Mouse (Mus musculus) stomach, embryonic 15.5 days (tissue): ENCODE data around the gene Gmds. TPM values are rescaled to one million over a fixed set of nuclear protein-coding genes. Genes with fewer than 3 reads are reported as not detected.

Experiments used
- ATAC-seq: fragments of 200-750 bp; cut with Nextera tagmentation; 2 replicates; pipeline ENCODE4 v1.8.0; 2017; ENCODE audit warnings: low read depth, moderate number of reproducible peaks, moderate TSS enrichment; ENCODE audit not compliant: insufficient read depth, low FRiP score
- H3K27ac ChIP-seq: fragments of 300-500 bp; sonication (generic); 2 replicates; pipeline ENCODE4 v1.5.1; 2015; ENCODE audit warnings: mild to moderate bottlenecking, inconsistent platforms
- H3K27me3 ChIP-seq: fragments of 300-500 bp; sonication (generic); replicated peaks from 2 replicates; pipeline ENCODE4 v1.6.1; 2015; ENCODE audit warnings: inconsistent platforms
- H3K36me3 ChIP-seq: fragments of 300-500 bp; sonication (generic); 2 replicates; pipeline ENCODE4 v1.6.1; 2015; ENCODE audit warnings: inconsistent platforms
- H3K4me1 ChIP-seq: fragments of 300-500 bp; sonication (generic); 2 replicates; pipeline ENCODE4 v1.6.1; 2015; ENCODE audit warnings: inconsistent platforms
- H3K4me2 ChIP-seq: fragments of 300-500 bp; sonication (generic); 2 replicates; pipeline ENCODE4 v1.6.1; 2015; ENCODE audit warnings: mild to moderate bottlenecking, inconsistent platforms
- H3K4me3 ChIP-seq: fragments of 300-500 bp; sonication (generic); replicated peaks from 2 replicates; pipeline ENCODE4 v1.5.1; 2015; ENCODE audit warnings: inconsistent platforms
- H3K9ac ChIP-seq: fragments of 300-500 bp; sonication (generic); 2 replicates; pipeline ENCODE4 v1.6.1; 2015; ENCODE audit warnings: inconsistent platforms
- H3K9me3 ChIP-seq: fragments of 300-500 bp; sonication (generic); 2 replicates; pipeline ENCODE4 v1.6.1; 2016; ENCODE audit warnings: inconsistent platforms
- WGBS: fragments of 180-500 bp; shearing (Covaris S2); methylation state at CpG from one replicate; pipeline ENCODE4 v1.1.7; 2015; 5-methylcytosine and 5-hydroxymethylcytosine counted together
- polyA plus RNA-seq: library from polyadenylated mRNA; unstranded; fragments of >200 nt; fragmentation: Nextera tagmentation; extraction: Ambion mirVana; gene quantifications from 2 replicates; pipeline ENCODE4 v1.2.1, GENCODE M21; 2015

Gene Gmds
- polyA plus RNA-seq, 1 experiment from 2014 or later, result 75.2 TPM

- Histone ChIP-seq H3K36me3 (no peaks in the 10 kb centered on the region), H3K4me2 (no peak overlapping the region), H3K4me1 (no peaks in the 10 kb centered on the region), H3K9me3 (no peaks in the 10 kb centered on the region), H3K4me3 (no peak overlapping the region), H3K27ac (no peak overlapping the region), H3K9ac (no peak overlapping the region), H3K27me3 (no peaks in the 10 kb centered on the region)
- 79% methylated on average over 1 of the region's 1 CpGs for WGBS
- no peak for ATAC-seq
These were observed 297.7 kb downstream of the Gmds start for GRCm38 (mm10) chr13:32040822-32041221.

DNA sequence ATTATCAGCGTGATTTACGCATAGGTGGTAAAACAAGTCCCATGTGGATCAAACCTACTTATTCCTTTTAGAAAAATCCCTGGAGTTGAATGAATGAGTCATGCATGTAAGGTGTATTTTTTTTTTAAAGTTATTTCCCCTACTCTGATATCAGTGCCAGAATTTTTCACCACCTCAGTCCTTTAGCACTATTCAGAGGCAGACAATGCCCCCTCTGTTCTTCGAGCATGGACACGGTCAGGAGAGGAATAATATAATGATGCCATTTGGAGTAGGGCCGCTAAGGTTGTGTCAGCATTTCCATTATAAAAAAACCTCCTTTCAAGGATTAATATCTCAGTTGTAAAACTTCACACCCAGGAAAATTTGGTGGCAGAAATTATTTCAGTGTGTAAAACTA is 301.6 kb downstream of the Gmds start:
- Histone ChIP-seq H3K4me3 (no peak overlapping the region), H3K4me2 (no peak overlapping the region), H3K27me3 (no peaks in the 10 kb centered on the region), H3K36me3 (no peaks in the 10 kb centered on the region), H3K9me3 (no peaks in the 10 kb centered on the region), H3K4me1 (0 out of 2 replicates have a peak, but pooled peaks cover 4% of the 10 kb centered on the region), H3K27ac (no peak overlapping the region), H3K9ac (no peak overlapping the region)
- ATAC-seq, result no peak
- WGBS, result 81% methylated on average over 5 of the region's 5 CpGs

DNA sequence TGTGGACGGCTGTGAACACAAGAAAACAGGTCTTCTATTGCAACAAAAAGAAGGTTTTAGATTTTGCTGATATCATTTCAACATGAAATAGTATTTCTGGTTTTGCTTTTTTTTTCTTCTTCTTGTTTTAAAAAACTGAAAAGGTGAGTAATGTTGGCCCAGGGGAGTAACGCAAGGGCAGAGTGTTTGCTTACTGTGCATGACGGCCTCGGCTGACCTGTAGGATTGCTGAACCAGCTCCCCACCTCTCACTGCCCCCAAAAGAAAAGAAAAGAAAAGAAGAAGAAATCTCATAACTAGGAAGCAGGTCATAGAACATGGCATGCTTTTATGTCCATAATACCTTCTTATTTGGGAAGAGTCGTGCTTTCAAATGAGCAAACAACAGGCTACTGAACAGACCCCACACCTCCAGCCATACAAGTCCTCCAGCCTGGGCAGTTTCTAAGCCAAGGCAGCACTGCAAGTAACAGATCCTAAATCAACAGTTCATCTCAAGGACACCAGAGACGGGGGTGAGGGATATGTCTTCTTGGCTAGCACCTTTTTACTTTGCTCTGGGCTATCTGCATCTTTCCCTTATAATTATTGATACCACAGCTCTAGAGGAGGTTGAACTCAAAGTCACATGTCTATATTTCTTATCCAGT is 303.6 kb downstream of the Gmds start:
- Histone ChIP-seq H3K27ac (no peak overlapping the region), H3K9me3 (no peaks in the 10 kb centered on the region), H3K4me2 (no peak overlapping the region), H3K27me3 (no peaks in the 10 kb centered on the region), H3K4me3 (no peak overlapping the region), H3K4me1 (0 out of 2 replicates have a peak, but pooled peaks cover 4% of the 10 kb centered on the region), H3K9ac (no peak overlapping the region), H3K36me3 (no peaks in the 10 kb centered on the region)
- ATAC-seq, result no peak
- 52% methylated on average over 6 of the region's 6 CpGs for WGBS

DNA sequence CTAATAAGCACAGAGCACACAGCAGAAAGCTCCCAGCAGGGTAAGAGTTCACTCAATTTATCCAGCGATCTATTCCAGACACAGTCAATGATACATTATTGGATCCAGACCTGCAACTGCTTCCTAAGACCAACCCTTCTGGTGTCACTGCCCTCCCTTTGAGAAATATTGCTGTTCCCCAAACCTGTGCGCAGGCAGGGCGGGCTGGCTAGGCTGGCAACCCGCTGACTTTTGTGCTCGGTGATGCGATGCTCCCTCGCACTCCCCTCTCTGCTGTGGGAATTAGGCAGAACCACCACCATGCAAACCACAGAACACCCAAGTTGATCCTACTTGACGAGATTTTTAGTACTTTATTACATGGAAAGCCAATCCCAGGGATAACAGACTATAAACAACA is 304.4 kb downstream of the Gmds start:
- no peaks in the 10 kb centered on the region for H3K36me3 ChIP-seq
- H3K4me2 ChIP-seq, result no peak overlapping the region
- WGBS, result 57% methylated on average over 8 of the region's 8 CpGs
- H3K9me3 ChIP-seq, result no peaks in the 10 kb centered on the region
- H3K4me1 ChIP-seq, result 0 out of 2 replicates have a peak, but pooled peaks cover 4% of the 10 kb centered on the region
- no peaks in the 10 kb centered on the region for H3K27me3 ChIP-seq
- ATAC-seq, result no peak
- H3K9ac ChIP-seq, result no peak overlapping the region
- no peak overlapping the region for H3K4me3 ChIP-seq
- H3K27ac ChIP-seq, result no peak overlapping the region

DNA sequence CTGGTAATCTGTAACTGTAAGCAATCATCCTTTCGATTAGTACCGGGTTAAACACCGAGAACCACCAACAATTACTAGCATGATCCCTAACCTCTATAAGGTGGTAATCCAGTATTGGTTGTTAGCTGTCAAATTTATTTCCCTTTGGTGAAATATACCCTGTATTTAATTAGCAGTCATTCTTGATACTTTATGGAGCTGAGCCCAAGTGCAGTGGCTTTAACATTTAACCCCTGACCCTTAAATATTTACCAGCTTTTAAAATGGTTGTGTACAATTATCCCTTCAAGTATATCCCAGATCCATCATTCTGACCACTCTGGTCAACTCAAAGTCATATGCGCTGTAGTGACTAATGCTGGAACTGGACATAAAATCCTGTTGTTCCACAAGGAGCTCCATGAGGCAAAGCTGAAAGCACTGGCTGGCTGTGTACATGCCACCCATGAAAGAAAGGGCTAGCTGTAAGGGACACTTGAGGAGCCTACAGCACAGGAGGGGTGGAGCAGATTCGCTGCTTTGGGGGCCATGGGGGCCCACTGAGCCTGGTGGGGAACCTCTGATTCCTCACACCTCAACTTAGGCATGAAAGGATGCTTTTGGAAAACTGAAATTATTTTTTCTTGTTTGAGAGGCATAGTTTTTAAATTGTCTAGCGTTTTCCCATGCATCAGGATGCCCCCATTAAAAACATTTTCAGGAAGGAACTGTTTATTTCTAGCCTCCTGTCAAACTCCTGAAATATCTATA is 312.1 kb downstream of the Gmds start:
- 62% methylated on average over 6 of the region's 6 CpGs for WGBS
- Histone ChIP-seq H3K36me3 (no peaks in the 10 kb centered on the region), H3K4me3 (no peak overlapping the region)

DNA sequence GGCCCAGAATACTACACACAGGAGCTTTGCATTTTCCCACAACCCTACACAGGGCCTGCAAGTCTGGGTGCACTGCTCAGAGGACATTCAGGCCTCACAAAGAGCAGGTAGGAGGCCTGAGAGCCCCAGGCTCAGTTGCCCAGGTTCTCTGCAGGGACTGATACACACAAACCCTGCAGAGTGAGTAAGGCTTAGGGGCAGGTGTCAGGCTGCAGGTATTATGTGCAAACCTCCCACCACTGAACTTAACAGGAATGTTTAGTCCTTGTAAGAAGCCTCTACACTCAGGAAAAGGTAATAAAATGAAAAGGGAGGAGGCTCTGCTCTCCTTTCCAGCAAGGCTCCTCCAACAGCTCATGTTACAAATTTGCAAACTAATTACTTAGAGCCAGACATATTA is 313.7 kb downstream of the Gmds start:
- no peak overlapping the region for H3K9ac ChIP-seq
- peaks cover 3% of the 10 kb centered on the region; the same call in 1 of the 2 replicates for H3K4me1 ChIP-seq
- H3K36me3 ChIP-seq, result no peaks in the 10 kb centered on the region
- no peak overlapping the region for H3K4me3 ChIP-seq
- H3K4me2 ChIP-seq, result no peak overlapping the region
- H3K9me3 ChIP-seq, result no peaks in the 10 kb centered on the region
- ATAC-seq, result no peak
- no peaks in the 10 kb centered on the region for H3K27me3 ChIP-seq
- H3K27ac ChIP-seq, result no peak overlapping the region

More for the DNA sequence above, 312.1 kb downstream of the Gmds start:
- Histone ChIP-seq H3K4me2 (no peak overlapping the region), H3K27me3 (no peaks in the 10 kb centered on the region), H3K9me3 (no peaks in the 10 kb centered on the region), H3K4me1 (peaks cover 3% of the 10 kb centered on the region; the same call in 1 of the 2 replicates), H3K9ac (no peak overlapping the region), H3K27ac (no peak overlapping the region)
- ATAC-seq, result no peak

DNA sequence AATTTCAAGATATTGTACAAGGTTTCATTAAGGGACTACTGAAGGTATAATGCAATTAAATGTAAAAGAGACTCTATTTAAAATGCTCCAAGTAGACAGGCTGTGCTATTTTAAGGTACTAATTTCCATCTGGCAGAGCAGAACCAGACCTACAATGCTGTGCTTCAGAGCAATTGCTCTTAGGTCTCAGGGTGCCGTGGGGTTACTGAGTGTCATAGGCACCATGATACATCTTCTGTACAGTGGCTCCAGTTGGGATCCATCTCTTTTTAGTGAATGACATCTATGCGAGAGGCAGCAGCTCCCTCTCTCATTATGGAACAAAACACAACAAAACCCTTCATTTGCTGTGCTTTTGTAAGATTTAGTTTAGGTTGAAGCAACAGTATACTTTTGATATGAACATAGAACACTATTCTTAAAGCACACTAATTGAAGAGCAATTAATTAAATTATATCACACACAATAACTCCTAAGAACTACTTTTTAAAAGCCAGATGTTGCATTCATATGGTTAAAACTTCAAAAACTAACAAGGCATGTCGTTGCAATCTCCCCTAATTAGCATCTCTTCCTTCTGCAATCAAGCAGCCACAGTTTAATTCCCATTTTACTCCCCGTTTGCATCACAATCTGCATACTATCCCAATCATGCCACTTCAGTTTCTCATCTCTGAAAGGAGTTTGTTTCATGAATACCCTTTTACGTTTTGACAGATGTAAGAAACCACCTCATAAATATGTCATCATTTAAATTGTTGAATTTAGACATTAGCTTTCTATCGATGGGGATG is 317.9 kb downstream of the Gmds start:
- Histone ChIP-seq H3K9me3 (no peaks in the 10 kb centered on the region), H3K4me1 (peaks cover 8% of the 10 kb centered on the region; the same call in 1 of the 2 replicates), H3K27me3 (no peaks in the 10 kb centered on the region), H3K4me3 (no peak overlapping the region), H3K27ac (no peak overlapping the region), H3K9ac (no peak overlapping the region), H3K36me3 (no peaks in the 10 kb centered on the region), H3K4me2 (no peak overlapping the region)
- no peak for ATAC-seq
- WGBS, result 66% methylated on average over 6 of the region's 6 CpGs

- Histone ChIP-seq H3K9ac (no peak overlapping the region), H3K4me1 (peaks cover 8% of the 10 kb centered on the region; the same call in 1 of the 2 replicates), H3K27me3 (no peaks in the 10 kb centered on the region), H3K36me3 (no peaks in the 10 kb centered on the region), H3K4me2 (no peak overlapping the region), H3K27ac (no peak overlapping the region), H3K4me3 (no peak overlapping the region), H3K9me3 (no peaks in the 10 kb centered on the region)
- ATAC-seq, result no peak
These were observed 319.3 kb downstream of the Gmds start for GRCm38 (mm10) chr13:32019256-32019620.

GRCm38 (mm10) chr13:32018518-32019255 is 319.9 kb downstream of the Gmds start:
- ATAC-seq, result peak; percentile 47; the same call in 1 of the 2 replicates
- Histone ChIP-seq H3K27ac (peak overlapping the region; percentile 37; the same call in 1 of the 2 replicates), H3K4me2 (no peak overlapping the region), H3K27me3 (no peaks in the 10 kb centered on the region), H3K9ac (no peak overlapping the region), H3K9me3 (no peaks in the 10 kb centered on the region), H3K4me1 (peaks cover 8% of the 10 kb centered on the region; the same call in 1 of the 2 replicates), H3K4me3 (no peak overlapping the region), H3K36me3 (no peaks in the 10 kb centered on the region)
- 36% methylated on average over 4 of the region's 4 CpGs for WGBS

DNA sequence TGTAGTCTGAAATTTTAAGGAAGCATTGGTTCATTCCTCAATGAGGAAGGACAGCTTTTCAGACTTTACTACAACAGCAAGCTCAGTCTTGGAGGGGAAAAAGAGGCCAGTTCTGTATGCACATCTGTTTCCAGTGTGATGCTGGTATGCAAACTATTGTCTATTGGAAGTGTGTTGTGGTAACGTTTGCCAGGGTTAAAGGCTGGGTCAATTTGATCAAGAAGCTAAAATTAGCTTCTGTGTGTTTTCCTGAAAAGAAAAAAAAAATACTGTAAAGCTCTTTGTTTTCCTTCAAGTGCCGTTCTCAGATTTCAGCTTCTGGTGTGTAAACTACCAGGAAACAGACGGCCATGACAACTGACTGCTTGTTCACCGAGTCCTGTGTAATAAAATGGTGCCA is 329.7 kb downstream of the Gmds start:
- no peak for ATAC-seq
- no peaks in the 10 kb centered on the region for H3K9me3 ChIP-seq
- no peak overlapping the region for H3K9ac ChIP-seq
- no peak overlapping the region for H3K4me2 ChIP-seq
- no peak overlapping the region for H3K4me3 ChIP-seq
- no peak overlapping the region for H3K27ac ChIP-seq
- no peaks in the 10 kb centered on the region for H3K36me3 ChIP-seq
- WGBS, result 17% methylated on average over 4 of the region's 4 CpGs
- no peaks in the 10 kb centered on the region for H3K27me3 ChIP-seq
- H3K4me1 ChIP-seq, result no peaks in the 10 kb centered on the region

DNA sequence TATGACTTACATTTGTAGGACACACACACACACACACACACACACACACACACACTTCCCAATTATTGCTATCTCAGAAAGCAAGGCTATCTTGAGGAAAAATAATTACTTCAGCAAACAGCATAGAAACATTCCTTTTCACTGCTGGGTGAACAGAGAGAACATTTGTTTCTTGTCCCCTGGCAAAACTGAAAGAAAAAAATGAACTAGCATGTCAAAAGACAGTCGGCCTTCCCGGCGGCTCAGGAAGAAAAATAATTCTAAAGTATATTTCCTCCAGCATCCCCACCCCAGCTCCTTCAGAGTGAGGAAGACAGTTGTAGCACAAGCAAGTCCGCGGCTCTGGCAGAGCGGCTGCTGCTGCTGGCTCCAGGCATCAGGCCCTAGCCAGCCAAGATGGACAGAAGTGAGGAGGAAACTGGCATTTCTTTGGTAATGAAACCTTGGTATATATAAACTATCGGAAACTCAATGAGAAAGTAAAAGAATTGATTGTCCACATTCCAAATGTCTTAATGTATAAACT is 330.4 kb downstream of the Gmds start:
- Histone ChIP-seq H3K36me3 (no peaks in the 10 kb centered on the region), H3K4me3 (no peak overlapping the region), H3K9me3 (no peaks in the 10 kb centered on the region), H3K4me2 (peak overlapping the region; percentile 37; the same call in 1 of the 2 replicates), H3K9ac (no peak overlapping the region), H3K4me1 (no peaks in the 10 kb centered on the region), H3K27ac (no peak overlapping the region), H3K27me3 (no peaks in the 10 kb centered on the region)
- 26% methylated on average over 7 of the region's 7 CpGs for WGBS
- ATAC-seq, result no peak
